Mouse (Mus musculus) kidney, adult 8-10 months (tissue): Measurements from ENCODE around the gene Vsig2.

Experiments
- DNase-seq, 2 experiments: peaks; one replicate each; pipeline ENCODE4 v3.0.0; 2022

Gene Vsig2

DNA sequence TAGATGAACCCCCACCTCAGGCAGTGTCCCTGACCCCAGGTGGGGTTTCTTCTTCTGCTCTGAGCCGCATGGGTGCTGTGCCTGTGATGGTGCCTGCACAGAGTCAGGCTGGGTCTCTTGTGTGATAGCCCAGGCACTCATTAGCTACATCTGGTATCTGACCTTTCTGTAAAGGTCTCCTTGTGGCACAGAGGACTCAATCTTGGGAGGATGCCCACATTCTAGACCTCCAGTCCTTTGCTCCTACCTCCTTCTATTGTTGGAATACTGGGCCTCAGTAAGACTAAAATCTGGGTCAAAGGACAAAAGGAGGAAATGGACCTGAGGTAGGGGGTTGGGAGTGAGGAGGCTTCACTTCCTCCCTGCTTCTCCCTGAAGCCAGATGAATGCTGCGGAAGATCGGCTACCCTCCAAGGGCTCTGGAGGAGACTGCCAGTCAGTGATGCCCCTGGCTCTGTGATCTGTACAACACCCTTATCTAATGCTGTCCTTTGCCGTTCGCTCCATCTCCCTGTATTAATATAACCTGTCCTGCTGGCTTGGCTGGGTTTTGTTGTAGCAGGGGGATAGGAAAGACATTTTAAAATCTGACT lies 1.3 kb upstream of the Vsig2 start:
- no peak for DNase-seq

DNA sequence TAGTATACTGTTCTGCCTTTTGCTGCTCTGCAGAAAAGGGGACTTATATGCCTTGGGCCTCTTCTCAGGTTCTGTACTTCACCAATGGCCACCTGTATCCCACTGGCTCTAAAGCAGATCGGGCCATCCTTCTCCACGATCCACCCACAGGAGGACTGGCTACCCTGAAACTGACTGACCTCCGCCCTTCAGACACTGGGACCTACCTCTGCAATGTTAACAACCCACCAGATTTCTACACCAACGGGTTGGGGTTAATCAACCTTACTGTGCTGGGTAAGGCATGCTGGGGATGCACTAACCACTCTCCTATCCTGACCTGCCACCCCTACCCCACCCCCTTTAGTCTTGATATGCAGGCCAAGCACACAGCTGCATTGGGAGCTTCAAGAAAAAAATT lies 1.2 kb downstream of the Vsig2 start:
- DNase-seq = no peak

DNA sequence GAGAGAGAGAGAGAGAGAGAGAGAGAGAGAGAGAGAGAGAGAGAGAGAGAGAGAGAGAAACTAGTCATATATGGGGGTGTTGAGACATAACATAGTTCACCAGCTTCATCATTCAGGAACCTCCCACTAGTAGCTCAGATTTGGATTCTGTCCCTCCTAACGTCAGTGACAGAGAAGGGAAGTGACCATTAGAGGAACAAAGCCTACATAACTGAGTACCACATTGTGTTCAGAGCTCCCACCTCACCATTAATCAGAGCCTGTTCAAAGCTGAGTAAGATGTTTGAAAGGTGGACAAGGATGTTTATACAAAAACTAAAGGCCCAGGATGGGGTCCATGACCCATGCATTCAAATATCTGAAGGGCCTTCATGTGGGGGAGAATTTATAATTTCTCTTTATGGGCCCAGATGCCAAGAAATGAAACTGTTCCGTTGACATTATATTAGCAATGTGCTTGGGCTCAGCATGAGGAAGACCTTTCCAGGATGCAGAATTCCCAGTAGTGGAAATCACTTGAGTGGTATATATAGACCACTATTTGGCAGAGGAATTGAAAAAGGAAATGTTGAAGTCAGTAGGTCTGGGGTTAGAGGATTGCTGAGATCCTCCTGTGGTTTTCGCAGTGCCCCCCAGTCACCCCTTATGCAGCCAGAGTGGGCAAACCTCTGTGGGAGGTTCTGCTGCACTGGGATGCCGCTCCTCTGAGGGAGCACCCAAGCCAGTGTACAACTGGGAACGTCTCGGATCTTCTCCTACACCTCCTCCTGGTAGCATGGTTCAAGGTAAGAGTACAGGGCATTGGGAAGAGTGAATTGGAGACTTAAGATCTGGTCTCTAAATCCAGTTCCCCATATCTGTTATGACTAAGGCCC lies 1.9 kb downstream of the Vsig2 start:
- DNase-seq = no peak

GRCm38 (mm10) chr9:37541851-37542642 lies 3.0 kb downstream of the Vsig2 start:
- DNase-seq = no peak

- peak; percentile 26 to 35 for DNase-seq
Observed at GRCm38 (mm10) chr9:37543869-37544440, 4.9 kb downstream of the Vsig2 start.

DNA sequence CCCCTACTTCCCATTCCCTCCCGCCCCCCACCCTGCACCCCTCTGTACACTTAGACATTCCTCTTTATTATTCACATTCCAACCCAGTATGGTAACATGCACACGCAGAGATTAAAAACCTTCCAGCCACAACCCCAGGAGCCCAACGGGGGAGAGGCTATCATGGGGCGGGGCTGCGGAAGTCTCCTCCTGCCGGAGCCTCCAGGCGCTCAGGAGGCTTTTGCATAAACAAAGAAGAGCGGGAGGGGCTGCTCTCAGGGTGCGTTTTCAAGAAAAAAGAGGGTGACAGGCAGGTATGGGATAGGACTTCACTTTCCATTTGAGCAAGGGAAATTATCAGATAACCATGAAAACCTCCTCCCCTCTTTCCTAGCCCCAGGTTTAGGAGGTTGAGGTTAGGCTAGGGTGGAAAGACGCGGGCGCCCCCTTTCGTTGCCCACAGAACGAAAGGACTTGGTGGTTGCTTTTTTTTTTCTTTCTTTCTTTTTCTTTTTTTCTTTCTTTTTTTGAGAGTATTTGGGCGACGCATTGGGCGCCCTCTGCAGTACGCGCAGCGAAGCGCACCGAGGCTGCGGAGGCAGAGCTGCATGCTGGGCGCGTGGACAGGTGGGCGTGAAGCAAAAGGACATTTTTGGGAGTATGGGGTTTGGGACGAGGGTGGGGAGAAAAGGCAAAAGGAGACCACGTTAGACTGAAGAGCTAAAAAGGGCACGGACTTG lies 5.6 kb downstream of the Vsig2 start:
- DNase-seq = peak; percentile 59 to 73

DNA sequence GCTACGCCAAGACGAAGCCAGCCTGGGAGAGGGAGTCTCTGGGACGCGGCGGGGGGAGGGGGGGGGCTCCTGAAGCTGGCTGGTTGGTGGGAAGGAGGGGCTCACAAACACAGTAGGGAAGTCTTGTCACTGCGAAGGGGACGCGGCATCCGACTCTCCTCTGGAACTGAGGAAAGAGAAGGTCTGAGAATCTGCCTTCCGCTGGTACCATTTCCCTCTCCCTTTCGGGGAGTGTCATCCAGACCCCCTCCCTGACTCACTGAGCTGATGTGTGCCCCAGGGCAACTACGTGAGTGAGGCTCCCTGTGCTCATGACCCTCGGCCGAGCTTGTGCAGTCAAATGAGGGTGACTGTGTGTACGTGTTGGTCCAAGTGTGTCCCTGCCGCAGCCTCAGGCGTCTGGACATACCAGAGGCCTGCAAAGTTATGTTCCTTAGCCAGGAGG lies 6.1 kb downstream of the Vsig2 start:
- DNase-seq = no peak

DNA sequence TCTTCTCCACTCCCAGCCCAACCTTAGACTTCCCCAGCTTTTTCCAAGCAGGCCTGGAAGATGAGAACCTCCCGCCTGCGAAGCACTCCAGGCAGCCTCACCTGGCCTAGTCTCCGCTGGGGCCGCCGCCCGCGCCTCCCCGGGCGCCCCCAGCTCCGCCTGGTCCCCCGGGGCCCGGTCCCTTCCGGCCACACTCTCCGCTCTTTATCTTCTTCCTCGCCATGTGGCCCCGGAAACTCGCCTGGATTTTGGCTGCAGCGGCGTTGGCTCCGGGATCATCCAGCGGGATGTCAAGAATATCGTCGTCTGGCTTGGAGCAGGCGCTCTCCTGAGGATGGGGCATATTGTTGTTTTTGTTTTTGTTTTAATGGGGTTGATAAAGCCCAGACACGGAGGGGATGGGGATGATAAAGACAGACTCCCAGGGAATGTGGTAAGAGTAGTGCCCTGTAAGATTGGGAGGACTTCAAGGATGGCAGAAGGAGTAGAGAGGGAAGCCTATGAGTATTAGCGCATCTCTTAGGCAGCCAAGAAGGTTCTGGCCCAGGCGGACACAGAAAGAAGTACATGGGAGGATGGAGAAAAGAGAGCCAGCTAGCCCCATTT lies 6.9 kb downstream of the Vsig2 start:
- no peak for DNase-seq

DNA sequence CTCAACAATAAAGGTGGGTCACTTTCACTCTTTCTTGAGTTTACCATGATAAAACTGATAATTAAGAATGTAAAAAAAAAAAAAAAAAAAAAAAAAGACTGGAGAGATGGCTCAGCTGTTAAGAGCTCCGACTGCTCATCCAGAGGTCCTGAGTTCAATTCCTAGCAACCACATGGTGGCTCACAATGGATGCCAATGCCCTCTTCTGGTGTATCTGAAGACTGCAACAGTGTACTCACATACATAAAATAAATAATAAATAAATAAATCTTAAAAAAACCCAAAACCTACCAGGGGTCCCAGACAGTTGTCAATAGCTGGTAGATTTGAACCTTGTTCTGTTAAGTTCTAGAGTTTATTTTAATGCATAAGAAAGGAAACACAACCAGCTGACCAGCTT lies 7.8 kb downstream of the Vsig2 start:
- DNase-seq = no peak

- no peak for DNase-seq
Observed at GRCm38 (mm10) chr9:37550435-37550834, 11.4 kb downstream of the Vsig2 start.

- no peak for DNase-seq
Observed at GRCm38 (mm10) chr9:37551751-37552531, 12.9 kb downstream of the Vsig2 start.

GRCm38 (mm10) chr9:37552536-37553293 lies 13.7 kb downstream of the Vsig2 start, which contains the start of gene Nrgn:
Gene Nrgn (minus strand): TSS chr9:37552904.
- DNase-seq = peak; percentile 76 to 86

DNA sequence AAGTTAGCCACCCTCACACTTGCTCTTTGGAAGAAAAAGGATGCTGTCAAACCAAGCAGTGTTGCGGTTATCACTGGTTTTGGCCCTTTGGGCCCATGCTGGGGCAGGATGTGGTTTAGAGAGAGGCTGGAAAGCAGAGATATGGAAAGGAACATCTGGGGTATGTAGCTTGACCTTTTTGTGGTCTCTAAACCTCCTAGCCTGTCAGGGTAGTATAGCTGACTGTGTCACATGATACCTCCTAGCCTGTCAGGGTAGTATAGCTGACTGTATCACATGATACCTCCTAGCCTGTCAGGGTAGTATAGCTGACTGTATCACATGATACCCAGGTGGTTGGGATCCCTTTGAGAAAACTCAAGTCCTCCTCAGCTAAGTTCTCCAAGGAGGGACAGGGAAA lies 15.2 kb downstream of the Vsig2 start:
- no peak for DNase-seq

DNA sequence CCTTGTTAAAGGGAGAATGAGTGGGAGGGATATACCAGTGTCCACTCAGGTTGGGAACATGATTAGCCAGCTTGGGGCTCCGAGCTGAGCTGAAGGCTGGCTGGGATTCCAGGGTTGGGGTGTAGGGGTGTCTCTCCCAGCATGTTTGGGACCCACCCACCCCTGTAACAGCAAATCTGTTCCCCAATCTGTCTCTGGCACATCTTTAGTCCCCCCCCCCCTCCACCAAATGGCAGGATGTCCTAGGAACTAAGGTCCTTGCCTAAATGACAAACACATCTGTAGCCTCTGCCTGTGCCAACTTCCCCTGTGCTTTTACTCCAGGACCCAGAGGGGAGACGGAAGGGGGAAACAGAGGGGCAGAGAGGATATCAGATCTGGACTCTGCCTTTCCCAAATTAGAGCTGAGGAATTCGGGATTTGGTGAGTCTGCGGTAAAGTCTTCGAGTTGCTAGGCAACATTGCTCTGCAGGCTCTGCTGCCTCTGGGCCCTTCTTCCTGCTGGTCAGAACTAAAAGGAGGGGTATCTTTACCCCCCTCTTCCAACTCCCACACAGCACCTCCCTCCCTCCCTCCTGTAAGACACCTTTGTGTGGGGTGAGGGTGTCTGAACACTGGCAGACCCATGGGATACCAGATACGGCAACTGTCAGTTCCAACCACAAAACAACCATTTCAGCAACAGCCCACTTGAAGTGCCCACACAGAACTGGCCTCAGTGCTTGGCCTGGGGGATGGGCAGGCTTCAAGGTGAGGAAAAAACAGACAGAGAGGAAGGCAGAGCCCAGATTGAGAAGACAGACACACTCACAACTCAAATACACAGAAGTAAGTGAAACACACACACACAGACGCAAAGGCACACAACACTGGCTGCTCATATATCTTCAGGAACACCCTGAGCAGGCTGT lies 16.0 kb downstream of the Vsig2 start, which contains the start of gene Siae:
Gene Siae (plus strand): TSS at position 861 of the 911 bp plus-strand sequence.
- no peak for DNase-seq

DNA sequence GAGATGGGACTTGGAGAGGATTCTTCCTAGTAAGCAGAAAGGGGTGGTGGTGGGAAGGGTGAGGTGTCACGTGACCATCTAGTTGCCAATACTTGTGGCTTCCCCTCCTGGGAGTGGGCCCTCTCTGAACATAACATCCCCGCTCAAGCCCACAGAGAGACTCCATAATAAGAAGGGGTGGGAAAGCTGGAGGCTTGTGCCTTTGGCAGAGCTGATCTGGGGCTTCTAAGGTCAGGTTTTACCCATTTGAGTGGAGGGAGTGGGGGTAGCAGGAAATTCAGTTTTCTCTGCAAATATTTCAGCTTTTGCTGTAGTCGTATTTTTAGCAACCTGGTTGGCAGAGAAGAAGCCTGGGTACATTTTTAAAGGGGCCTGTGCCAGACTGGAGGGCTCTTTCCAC lies 17.3 kb downstream of the Vsig2 start:
- no peak for DNase-seq

- DNase-seq = no peak
Observed at GRCm38 (mm10) chr9:37560617-37561016, 21.6 kb downstream of the Vsig2 start.

DNA sequence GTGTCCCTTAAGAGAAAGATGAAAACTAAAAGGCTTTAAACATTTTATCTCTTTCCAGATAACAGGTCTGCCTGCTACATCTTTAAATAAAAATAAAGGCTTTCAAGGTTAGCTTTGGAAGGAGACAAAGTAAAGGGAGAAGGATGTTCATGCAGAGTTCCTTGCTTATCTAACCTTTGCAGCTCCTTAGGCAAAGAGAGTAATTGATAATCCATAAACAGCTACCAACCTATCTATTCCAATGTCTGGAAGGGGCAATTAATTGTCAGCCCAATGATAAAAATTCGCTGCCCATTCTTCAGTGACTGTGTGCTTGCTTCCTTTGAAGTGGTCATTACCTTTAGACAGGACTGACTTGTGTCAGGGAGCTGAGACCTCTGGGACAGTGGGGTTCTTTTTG lies 24.8 kb downstream of the Vsig2 start:
- DNase-seq = no peak

DNA sequence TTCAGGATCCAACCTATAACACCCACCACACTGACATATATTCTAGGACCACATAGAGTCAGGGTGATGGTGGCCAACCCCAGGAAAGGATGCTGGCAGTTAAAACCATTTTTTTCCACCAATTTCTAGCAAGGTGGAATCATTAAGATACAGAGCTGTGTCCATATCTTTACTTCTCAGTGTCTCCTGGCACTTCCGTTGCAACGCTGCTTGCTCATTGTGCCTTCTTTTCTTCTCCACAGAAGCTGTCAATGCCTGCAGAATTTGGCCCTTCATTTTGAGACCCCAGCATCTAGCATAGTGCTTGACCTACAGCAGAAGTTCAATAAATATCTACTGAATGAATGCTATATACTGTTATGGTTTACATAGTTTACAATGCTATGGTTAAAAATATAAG lies 28.0 kb downstream of the Vsig2 start:
- DNase-seq = no peak

DNA sequence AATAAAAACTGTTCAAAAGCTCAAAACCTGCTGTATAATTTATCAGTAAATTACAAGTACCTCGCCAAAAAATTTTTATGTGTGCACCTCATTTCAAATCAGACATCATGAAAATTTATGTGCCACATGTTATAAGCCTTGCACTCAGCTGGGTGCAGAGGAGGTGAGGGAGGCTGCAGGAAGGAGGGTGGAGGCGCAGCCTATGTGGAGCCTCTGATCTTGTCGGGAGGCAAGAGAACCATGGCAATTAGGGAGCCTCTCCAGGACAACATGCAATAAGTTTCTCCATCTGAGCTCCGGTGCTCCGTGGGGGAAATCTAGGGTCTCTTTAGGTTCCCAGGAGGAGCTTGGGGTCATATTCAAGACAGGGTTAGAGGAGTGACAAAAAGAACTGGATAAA lies 28.4 kb downstream of the Vsig2 start:
- DNase-seq = no peak
